Comparison of ENCODE assay signal across 8 mouse cellular contexts in the genomic region with DNA sequence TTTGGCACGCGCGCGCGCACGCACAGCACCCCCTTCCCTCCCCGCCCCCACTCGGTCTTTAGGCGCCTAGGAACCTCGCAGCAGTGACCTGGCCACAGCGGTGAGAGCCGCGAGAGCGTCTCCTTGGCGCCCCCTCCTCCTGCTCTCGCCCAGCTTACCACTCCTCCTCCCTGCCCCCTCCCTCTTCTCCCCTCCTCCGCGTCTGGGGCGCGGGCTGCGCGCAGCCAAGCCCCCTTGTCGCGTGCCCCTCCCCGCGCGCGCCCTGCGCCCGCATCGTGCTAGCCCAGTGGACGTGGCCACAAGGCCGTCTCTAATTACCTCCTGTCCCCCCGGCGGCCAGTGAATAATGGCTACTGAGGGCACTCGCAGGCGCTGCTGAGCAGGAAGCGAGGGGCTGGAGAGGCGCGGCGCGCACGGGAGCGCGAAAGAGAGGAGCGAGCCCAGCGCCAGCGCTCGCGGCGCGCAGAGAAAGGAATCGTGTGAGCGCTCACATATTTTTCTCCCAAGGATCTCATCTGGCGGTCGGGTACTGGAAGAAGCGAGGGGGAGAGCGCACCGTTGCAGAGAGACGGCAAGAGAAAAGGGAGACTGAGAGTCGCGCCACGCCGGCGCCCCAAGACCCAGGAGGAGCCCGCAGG. TPM values are rescaled to one million over a fixed set of nuclear protein-coding genes. Genes with fewer than 3 reads are reported as not detected.
A peak's percentile ranks its signal among the peaks of the same experiment; 100 is the strongest.
DNase-seq lines count a peak whose midpoint lies in the region; ATAC-seq and TF ChIP-seq lines count a peak whose summit lies in the region.

No protein-coding gene starts in this region.

- H3K4me1 ChIP-seq in spleen, adult 2 months (ENCODE audit: control insufficient read depth, insufficient read depth, insufficient read length), result peaks cover 9% of the 10 kb centered on the region
- H3K4me1 ChIP-seq in heart, embryonic 10.5 days, result peaks cover 86% of the 10 kb centered on the region
- peaks cover 45% of the 10 kb centered on the region for H3K4me1 ChIP-seq in liver, embryonic 15.5 days (replicated peaks)
- peaks cover 22% of the 10 kb centered on the region for H3K4me1 ChIP-seq in neural tube, embryonic 11.5 days (ENCODE audit: control insufficient read depth, insufficient read depth, low read length)

- no peaks in the 10 kb centered on the region for H3K9me3 ChIP-seq in heart, embryonic 10.5 days
- no peaks in the 10 kb centered on the region for H3K9me3 ChIP-seq in liver, embryonic 15.5 days (replicated peaks)
- H3K9me3 ChIP-seq in neural tube, embryonic 11.5 days (ENCODE audit: control insufficient read depth, low read length), result no peaks in the 10 kb centered on the region

- ATAC-seq in liver, embryonic 15.5 days (ENCODE audit: insufficient read depth), result no peak
- peak; percentile 74 for ATAC-seq in neural tube, embryonic 11.5 days (ENCODE audit: insufficient read depth, low FRiP score, low TSS enrichment)

- no peak overlapping the region for H3K27ac ChIP-seq in spleen, adult 2 months (ENCODE audit: insufficient read depth, low read length)
- H3K27ac ChIP-seq in heart, embryonic 10.5 days, result peak overlapping the region; percentile 95
- H3K27ac ChIP-seq in liver, embryonic 15.5 days (replicated peaks), result no peak overlapping the region
- H3K27ac ChIP-seq in neural tube, embryonic 11.5 days (ENCODE audit: low read depth, low read length), result peak overlapping the region; percentile 96

- H3K9ac ChIP-seq in liver, embryonic 15.5 days, result peak overlapping the region; percentile 35
- peak overlapping the region; percentile 86 for H3K9ac ChIP-seq in neural tube, embryonic 11.5 days (ENCODE audit: low read length)

- no peak for TF ChIP-seq POLR2A in spleen, adult 2 months (IDR thresholded peaks at IDR 0.05; ENCODE audit: low read depth, low read length)

- H3K4me3 ChIP-seq in spleen, adult 2 months (ENCODE audit: extremely low read depth, insufficient read depth, insufficient read length), result peak overlapping the region; percentile 51
- peak overlapping the region; percentile 77 for H3K4me3 ChIP-seq in heart, embryonic 10.5 days
- peak overlapping the region; percentile 57 for H3K4me3 ChIP-seq in liver, embryonic 15.5 days (replicated peaks)
- peak overlapping the region; percentile 73 for H3K4me3 ChIP-seq in neural tube, embryonic 11.5 days (ENCODE audit: low read depth, low read length)

- DNase-seq in spleen, adult 2 months (ENCODE audit: low read depth in 1 of 2, low spot score in 2 of 2), result no peak
- no peak for DNase-seq in spleen, postnatal 14 days (ENCODE audit: low spot score in 2 of 2)
- DNase-seq in embryo, embryonic 11.5 days (ENCODE audit: low read depth, low spot score), result peak; percentile 84
- DNase-seq in heart, embryonic 10.5 days (ENCODE audit: low spot score), result peak; percentile 91
- DNase-seq in kidney, postnatal 14 days, result peak; percentile 69
- DNase-seq in neural tube, embryonic 11.5 days (ENCODE audit: low spot score), result peak; percentile 94
- peak; percentile 55 for DNase-seq in thymus, postnatal 14 days

- 5% methylated on average over 66 of the region's 66 CpGs for WGBS in spleen, adult 2 months
- under 1% methylated on average over 65 of the region's 66 CpGs for WGBS in heart, embryonic 10.5 days
- WGBS in liver, embryonic 15.5 days (ENCODE audit: insufficient replicate concordance), result under 1% methylated on average over 66 of the region's 66 CpGs
- WGBS in neural tube, embryonic 11.5 days, result under 1% methylated on average over 54 of the region's 66 CpGs

- TF ChIP-seq CTCF in spleen, adult 2 months (IDR thresholded peaks at IDR 0.05; ENCODE audit: extremely low read depth, insufficient read depth, insufficient read length, insufficient replicate concordance), result no peak

- H3K4me2 ChIP-seq in liver, embryonic 15.5 days, result peak overlapping the region; percentile 81
- peak overlapping the region; percentile 83 for H3K4me2 ChIP-seq in neural tube, embryonic 11.5 days (ENCODE audit: low read depth)

- peaks cover 1% of the 10 kb centered on the region; the same call in 1 of the 2 replicates for H3K36me3 ChIP-seq in spleen, adult 2 months (ENCODE audit: control insufficient read depth, insufficient read depth, low read length)
- H3K36me3 ChIP-seq in heart, embryonic 10.5 days, result peaks cover 22% of the 10 kb centered on the region
- H3K36me3 ChIP-seq in liver, embryonic 15.5 days (replicated peaks), result 0 out of 2 replicates have a peak, but pooled peaks cover 2% of the 10 kb centered on the region
- no peaks in the 10 kb centered on the region; the same call in none of the 2 replicates for H3K36me3 ChIP-seq in neural tube, embryonic 11.5 days (ENCODE audit: control insufficient read depth, insufficient read depth, low read length)

- H3K27me3 ChIP-seq in spleen, adult 2 months (ENCODE audit: control insufficient read depth, insufficient read depth, low read length), result no peaks in the 10 kb centered on the region
- H3K27me3 ChIP-seq in heart, embryonic 10.5 days (ENCODE audit: insufficient read depth, poor library complexity, severe bottlenecking), result no peaks in the 10 kb centered on the region
- H3K27me3 ChIP-seq in liver, embryonic 15.5 days, result peaks cover 31% of the 10 kb centered on the region
- H3K27me3 ChIP-seq in neural tube, embryonic 11.5 days (ENCODE audit: control insufficient read depth, insufficient read depth, low read length), result no peaks in the 10 kb centered on the region

RNA-seq across cellular contexts. Expression of a gene that starts 35.0 kb away (rescaled TPM):
- 36.0 and 45.9 TPM in 2 replicates for polyA plus RNA-seq in spleen, adult 2 months (2012; rRNA removed)
- 21.2 and 32.5 TPM in 2 replicates for polyA plus RNA-seq in heart, embryonic 10.5 days (2016; fragmentation: Nextera tagmentation; extraction: Ambion mirVana)
- polyA plus RNA-seq in liver, embryonic 15.5 days (2015; fragmentation: Nextera tagmentation; extraction: Ambion mirVana), result 3.8 and 4.6 TPM in 2 replicates
- 28.5 and 31.4 TPM in 2 replicates for polyA plus RNA-seq in neural tube, embryonic 11.5 days (2014; fragmentation: Nextera tagmentation; extraction: Ambion mirVana)

Comparison
In these comparisons a context has a peak if more than half of its experiments do, and no peak if none do; other contexts are left out.
1. DNase-seq: peak in embryo, embryonic 11.5 days (single experiment), heart, embryonic 10.5 days (single experiment), kidney, postnatal 14 days (single experiment), neural tube, embryonic 11.5 days (single experiment) and thymus, postnatal 14 days (single experiment); none in spleen, adult 2 months (0 of 2) and spleen, postnatal 14 days (0 of 2).
2. H3K27ac ChIP-seq: peak in heart, embryonic 10.5 days (single experiment) and neural tube, embryonic 11.5 days (single experiment); none in spleen, adult 2 months (single experiment) and liver, embryonic 15.5 days (single experiment).
3. Peak in every context shown above with its lines, with median percentiles within 50 percentile points of each other: H3K4me3 ChIP-seq.